Mouse (Mus musculus): ENCODE results near the gene Gm20869. TPM values are rescaled to one million over a fixed set of nuclear protein-coding genes. Genes with fewer than 3 reads are reported as not detected.
"Not testable (repeated sequence)": the region's sequence is repeated elsewhere in the genome, so short reads cannot be mapped to it uniquely, and the experiment has no call there.

Gene Gm20869
- not detected for total RNA-seq (2021)

DNA sequence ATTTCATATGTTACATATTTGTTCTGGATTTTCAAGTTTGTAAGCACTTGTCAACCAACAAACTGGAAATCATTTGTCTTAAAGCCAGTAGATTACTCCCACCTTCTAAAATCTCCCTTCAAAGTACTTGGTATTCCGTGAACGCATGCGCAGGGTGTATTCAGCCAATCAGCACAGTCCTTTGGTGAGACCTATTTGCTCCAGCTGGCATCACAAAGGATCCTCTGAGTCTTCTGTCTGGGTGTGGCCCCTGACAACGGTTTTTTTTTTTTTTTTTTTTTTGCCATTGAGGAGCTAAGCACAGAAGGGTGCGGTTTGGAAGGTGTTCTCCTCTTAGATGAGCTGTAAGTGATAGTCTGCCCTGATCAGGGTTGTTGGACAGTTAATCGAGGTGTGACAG lies at the start of gene Gm20869:
Gene Gm20869 (plus strand): TSS at position 301 of the 400 bp plus-strand sequence.
- intact Hi-C loops (cut with DNase I); DNase-seq (ENCODE audit: low spot score in 2 of 2): not testable (repeated sequence)

Other genes with a start within 250 kb of the Gm20869 start
- gene Gm20870, start 222.6 kb downstream of the Gm20869 start, total RNA-seq (2021) = not detected